ENCODE assay signal across 18 mouse cellular contexts in genomic region chr3:129206776-129207175, GRCm38 (mm10). TPM values are rescaled to one million over a fixed set of nuclear protein-coding genes. Genes with fewer than 3 reads are reported as not detected.
DNase-seq lines count a peak whose midpoint lies in the region; ATAC-seq lines count a peak whose summit lies in the region.
"Had no signal": no experiment of that assay in that cellular context is flagged by ENCODE, and none has a peak within 500 bp of the region (broad histone marks: within the 10 kb centered on the region; RNA-seq: fewer than 3 reads in every experiment).

No protein-coding gene starts in this region.

- peak; percentile 44 for DNase-seq in midbrain, embryonic 10.5 days (ENCODE audit: low spot score)
- DNase-seq in embryo, embryonic 10 days (ENCODE audit: low spot score) = peak; percentile 13
- peak; percentile 1 for DNase-seq in embryonic facial prominence, embryonic 14.5 days (ENCODE audit: low spot score)
- DNase-seq in retina, embryonic 14.5 days (ENCODE audit: low spot score) = peak; percentile 27
- DNase-seq in lung, postnatal 36 days = no peak
- no peak for DNase-seq in cerebellum, postnatal 25 days
- no peak for DNase-seq in thymus, postnatal 25 days
- DNase-seq: cerebellum, adult 11 months; gastrocnemius, postnatal 25 days; heart, postnatal 36 days; liver; right cerebral cortex, postnatal 4 days had no signal

- no peak overlapping the region for H3K9ac ChIP-seq in midbrain, embryonic 16.5 days (ENCODE audit: low read depth, low read length)
- H3K9ac ChIP-seq in embryonic facial prominence, embryonic 14.5 days (ENCODE audit: low read depth, low read length) = peak overlapping the region; percentile 32
- H3K9ac ChIP-seq: forebrain, embryonic 12.5 days; lung, embryonic 14.5 days had no signal

- ATAC-seq in midbrain, embryonic 16.5 days = no peak
- no peak for ATAC-seq in embryonic facial prominence, embryonic 14.5 days (ENCODE audit: low read depth)

- peaks cover 39% of the 10 kb centered on the region for H3K4me1 ChIP-seq in midbrain, embryonic 10.5 days
- peaks cover 8% of the 10 kb centered on the region for H3K4me1 ChIP-seq in midbrain, embryonic 16.5 days (ENCODE audit: control insufficient read depth, insufficient read depth, low read length)
- H3K4me1 ChIP-seq in embryonic facial prominence, embryonic 14.5 days (ENCODE audit: control insufficient read depth, insufficient read depth, low read length) = peaks cover 6% of the 10 kb centered on the region; the same call in 1 of the 2 replicates

- WGBS in midbrain, embryonic 10.5 days = 1% methylated on average over 13 of the region's 13 CpGs
- WGBS in midbrain, embryonic 16.5 days = 2% methylated on average over 13 of the region's 13 CpGs
- WGBS in embryonic facial prominence, embryonic 14.5 days = 7% methylated on average over 13 of the region's 13 CpGs

- peak overlapping the region; percentile 18; the same call in 1 of the 2 replicates for H3K4me3 ChIP-seq in midbrain, embryonic 10.5 days
- H3K4me3 ChIP-seq in midbrain, embryonic 16.5 days (ENCODE audit: low read depth, low read length) = no peak overlapping the region
- peak overlapping the region; percentile 16 for H3K4me3 ChIP-seq in embryonic facial prominence, embryonic 14.5 days (ENCODE audit: low read depth, low read length)
- H3K4me3 ChIP-seq: forebrain, embryonic 12.5 days; layer of hippocampus, adult 2 months had no signal

- peaks cover 100% of the 10 kb centered on the region for H3K27me3 ChIP-seq in midbrain, embryonic 10.5 days (ENCODE audit: low read depth, poor library complexity, severe bottlenecking)
- H3K27me3 ChIP-seq in midbrain, embryonic 16.5 days (ENCODE audit: control insufficient read depth, insufficient read depth, low read depth, low read length) = peaks cover 77% of the 10 kb centered on the region
- peaks cover 99% of the 10 kb centered on the region for H3K27me3 ChIP-seq in embryonic facial prominence, embryonic 14.5 days (replicated peaks; ENCODE audit: control insufficient read depth, insufficient read depth, low read length)

- H3K9me3 ChIP-seq in midbrain, embryonic 10.5 days (replicated peaks) = no peaks in the 10 kb centered on the region
- no peaks in the 10 kb centered on the region for H3K9me3 ChIP-seq in midbrain, embryonic 16.5 days (replicated peaks; ENCODE audit: control insufficient read depth, low read length, poor library complexity, severe bottlenecking)
- no peaks in the 10 kb centered on the region for H3K9me3 ChIP-seq in embryonic facial prominence, embryonic 14.5 days (ENCODE audit: control insufficient read depth, low read length)
- H3K9me3 ChIP-seq: forebrain, embryonic 12.5 days had no signal

- no peaks in the 10 kb centered on the region for H3K36me3 ChIP-seq in midbrain, embryonic 10.5 days
- no peaks in the 10 kb centered on the region for H3K36me3 ChIP-seq in midbrain, embryonic 16.5 days (ENCODE audit: control insufficient read depth, insufficient read depth, low read length)
- H3K36me3 ChIP-seq in embryonic facial prominence, embryonic 14.5 days (ENCODE audit: control insufficient read depth, insufficient read depth, low read length) = no peaks in the 10 kb centered on the region
- H3K36me3 ChIP-seq: forebrain, embryonic 12.5 days had no signal

- H3K27ac ChIP-seq in midbrain, embryonic 10.5 days (replicated peaks) = no peak overlapping the region
- no peak overlapping the region for H3K27ac ChIP-seq in midbrain, embryonic 16.5 days (ENCODE audit: low read length)
- no peak overlapping the region for H3K27ac ChIP-seq in embryonic facial prominence, embryonic 14.5 days (replicated peaks; ENCODE audit: low read depth, low read length)
- H3K27ac ChIP-seq: forebrain, embryonic 12.5 days; layer of hippocampus, adult 2 months had no signal

- no peak overlapping the region; the same call in 1 of the 2 replicates for H3K4me2 ChIP-seq in midbrain, embryonic 16.5 days (ENCODE audit: low read length)
- peak overlapping the region; percentile 44 for H3K4me2 ChIP-seq in embryonic facial prominence, embryonic 14.5 days (ENCODE audit: low read depth, low read length)
- H3K4me2 ChIP-seq: forebrain, embryonic 12.5 days; heart, embryonic 11.5 days; lung, embryonic 14.5 days had no signal

RNA-seq across cellular contexts. Expression of gene Pitx2, which starts 7.1 kb away (rescaled TPM):
- 27.8 and 47.0 TPM in 2 replicates for polyA plus RNA-seq in midbrain, embryonic 10.5 days (2016; fragmentation: Nextera tagmentation; extraction: Ambion mirVana)
- 29.0 and 37.9 TPM in 2 replicates for polyA plus RNA-seq in midbrain, embryonic 16.5 days (2015; fragmentation: Nextera tagmentation; extraction: Ambion mirVana)
- 37.7 and 38.6 TPM in 2 replicates for polyA plus RNA-seq in embryonic facial prominence, embryonic 14.5 days (2014; fragmentation: Nextera tagmentation; extraction: Ambion mirVana)
- polyA plus RNA-seq: cortical plate, adult 2 months had no signal

Comparison
In these comparisons a context has a peak if more than half of its experiments do, and no peak if none do; other contexts are left out.
1. DNase-seq: peak in midbrain, embryonic 10.5 days (single experiment), embryo, embryonic 10 days (single experiment), embryonic facial prominence, embryonic 14.5 days (single experiment) and retina, embryonic 14.5 days (single experiment); none in lung, postnatal 36 days (single experiment), cerebellum, postnatal 25 days (0 of 2) and thymus, postnatal 25 days (single experiment).